Mouse (Mus musculus): ENCODE data around the gene Gsta3. TPM values are rescaled to one million over a fixed set of nuclear protein-coding genes. Genes with fewer than 3 reads are reported as not detected.

Gsta3 gene
- total and polyA plus RNA-seq, 3 experiments = 5.0 to 12.2 (median 9.9) TPM

DNA sequence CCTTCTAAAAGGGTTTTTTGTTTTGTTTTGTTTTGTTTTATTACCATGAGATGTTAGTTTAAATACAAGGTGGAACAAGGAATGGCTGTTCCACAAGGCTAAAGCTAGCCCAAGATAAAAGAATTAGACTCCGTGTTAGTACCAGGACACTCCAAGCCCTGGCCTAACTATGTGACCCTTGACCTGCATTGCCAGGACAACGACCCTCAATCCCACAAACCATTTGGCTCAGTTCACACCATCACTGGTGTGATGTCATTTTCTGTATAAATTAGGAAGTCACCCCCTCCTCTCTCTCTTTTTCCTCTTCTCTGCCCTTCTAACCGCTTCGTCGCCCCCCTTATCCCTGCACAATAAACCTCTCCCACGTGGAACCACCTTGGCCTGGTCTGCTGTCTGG lies 11.3 kb downstream of the Gsta3 start:
- H3K27ac ChIP-seq = no peak overlapping the region
- DNase-seq = no peak
- no peak overlapping the region for H3K9ac ChIP-seq (ENCODE audit: low read depth, low read length)
- H3K4me1 ChIP-seq (ENCODE audit: control insufficient read depth, insufficient read depth, low read length) = no peaks in the 10 kb centered on the region
- H3K27me3 ChIP-seq (ENCODE audit: control insufficient read depth, insufficient read depth, low read length) = no peaks in the 10 kb centered on the region; the same call in 1 of the 2 replicates
- H3K79me2 ChIP-seq (replicated peaks; ENCODE audit: control insufficient read depth, insufficient read depth, low read length) = no peaks in the 10 kb centered on the region
- TF ChIP-seq EP300 (IDR thresholded peaks at IDR 0.05; ENCODE audit: insufficient read depth, low read depth, low read length) (no peak), POLR2A (IDR thresholded peaks at IDR 0.05; ENCODE audit: insufficient read depth, low read depth, low read length) (no peak), CTCF (IDR thresholded peaks at IDR 0.05) (no peak)
- H3K4me3 ChIP-seq = no peak overlapping the region
- H3K36me3 ChIP-seq (ENCODE audit: control insufficient read depth, insufficient read depth, low read length) = no peaks in the 10 kb centered on the region
- 75% methylated on average over 6 of the region's 6 CpGs for WGBS
- intact Hi-C loops (cut with DNase I) = no loop called here

DNA sequence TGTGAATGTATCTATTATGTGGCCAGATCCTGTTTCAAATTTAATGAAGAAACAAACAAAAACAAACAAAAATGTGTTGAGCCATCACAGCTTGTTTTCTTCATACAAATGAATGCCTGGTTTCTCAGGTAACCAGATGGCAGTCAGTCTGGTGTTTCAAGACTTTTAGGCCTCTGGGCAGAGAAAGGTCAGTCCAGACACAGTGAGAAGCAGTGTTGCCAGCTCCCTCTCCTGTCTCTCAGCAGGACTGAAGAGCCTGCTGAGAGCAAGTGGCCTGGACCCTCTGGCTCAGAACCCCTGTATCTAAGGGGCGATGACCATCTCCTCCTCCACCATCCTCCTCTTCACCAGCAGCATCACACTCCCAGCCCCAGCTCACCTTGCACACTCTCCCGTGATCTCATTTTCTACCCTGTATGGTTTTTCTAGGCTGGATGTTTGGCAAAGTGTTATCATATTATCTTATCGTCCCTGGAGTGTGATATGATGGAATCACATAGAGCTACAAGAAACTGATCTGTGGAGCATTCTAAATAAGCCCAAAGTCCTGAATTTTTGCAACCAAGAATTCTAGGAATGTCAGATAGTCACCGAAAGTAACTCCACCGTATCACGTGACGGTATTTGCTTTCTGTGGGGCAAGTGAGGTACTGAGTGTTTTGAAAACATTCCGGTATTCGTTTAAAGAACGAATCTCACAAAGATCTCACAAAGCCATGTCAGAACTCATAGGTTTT lies 12.3 kb downstream of the Gsta3 start:
- no peak overlapping the region for H3K27ac ChIP-seq
- WGBS = 72% methylated on average over 10 of the region's 10 CpGs
- no peaks in the 10 kb centered on the region for H3K79me2 ChIP-seq (replicated peaks; ENCODE audit: control insufficient read depth, insufficient read depth, low read length)
- H3K4me3 ChIP-seq = no peak overlapping the region
- TF ChIP-seq CTCF (IDR thresholded peaks at IDR 0.05) (no peak), POLR2A (IDR thresholded peaks at IDR 0.05; ENCODE audit: insufficient read depth, low read depth, low read length) (no peak), EP300 (IDR thresholded peaks at IDR 0.05; ENCODE audit: insufficient read depth, low read depth, low read length) (no peak)
- DNase-seq = no peak
- H3K4me1 ChIP-seq (ENCODE audit: control insufficient read depth, insufficient read depth, low read length) = no peaks in the 10 kb centered on the region
- intact Hi-C loops (cut with DNase I) = no loop called here
- no peaks in the 10 kb centered on the region; the same call in 1 of the 2 replicates for H3K27me3 ChIP-seq (ENCODE audit: control insufficient read depth, insufficient read depth, low read length)
- no peak overlapping the region for H3K9ac ChIP-seq (ENCODE audit: low read depth, low read length)
- H3K36me3 ChIP-seq (ENCODE audit: control insufficient read depth, insufficient read depth, low read length) = no peaks in the 10 kb centered on the region

DNA sequence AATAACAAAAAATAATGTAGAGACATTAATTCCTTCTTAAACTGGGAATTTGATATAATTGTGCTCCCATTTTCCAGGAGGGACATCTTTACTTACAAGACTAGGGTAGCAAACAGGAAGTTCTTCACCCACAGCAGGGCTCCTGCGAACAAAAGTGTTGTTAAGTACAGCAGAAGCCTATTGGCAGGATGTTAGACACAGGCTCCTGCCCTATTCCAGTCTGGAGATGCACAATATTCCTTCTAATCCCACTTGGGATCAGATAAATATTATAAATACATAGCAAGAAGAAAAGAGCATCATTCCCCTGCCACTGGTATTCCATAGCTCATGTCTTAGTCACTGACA lies 12.9 kb downstream of the Gsta3 start:
- Histone ChIP-seq H3K27me3 (ENCODE audit: control insufficient read depth, insufficient read depth, low read length) (no peaks in the 10 kb centered on the region; the same call in 1 of the 2 replicates), H3K9ac (ENCODE audit: low read depth, low read length) (no peak overlapping the region), H3K27ac (no peak overlapping the region), H3K36me3 (ENCODE audit: control insufficient read depth, insufficient read depth, low read length) (no peaks in the 10 kb centered on the region), H3K4me3 (no peak overlapping the region), H3K4me1 (ENCODE audit: control insufficient read depth, insufficient read depth, low read length) (no peaks in the 10 kb centered on the region), H3K79me2 (replicated peaks; ENCODE audit: control insufficient read depth, insufficient read depth, low read length) (no peaks in the 10 kb centered on the region)
- intact Hi-C loops (cut with DNase I) = no loop called here
- 59% methylated on average over 1 of the region's 1 CpGs for WGBS
- TF ChIP-seq EP300 (IDR thresholded peaks at IDR 0.05; ENCODE audit: insufficient read depth, low read depth, low read length) (no peak), POLR2A (IDR thresholded peaks at IDR 0.05; ENCODE audit: insufficient read depth, low read depth, low read length) (no peak), CTCF (IDR thresholded peaks at IDR 0.05) (no peak)
- no peak for DNase-seq

DNA sequence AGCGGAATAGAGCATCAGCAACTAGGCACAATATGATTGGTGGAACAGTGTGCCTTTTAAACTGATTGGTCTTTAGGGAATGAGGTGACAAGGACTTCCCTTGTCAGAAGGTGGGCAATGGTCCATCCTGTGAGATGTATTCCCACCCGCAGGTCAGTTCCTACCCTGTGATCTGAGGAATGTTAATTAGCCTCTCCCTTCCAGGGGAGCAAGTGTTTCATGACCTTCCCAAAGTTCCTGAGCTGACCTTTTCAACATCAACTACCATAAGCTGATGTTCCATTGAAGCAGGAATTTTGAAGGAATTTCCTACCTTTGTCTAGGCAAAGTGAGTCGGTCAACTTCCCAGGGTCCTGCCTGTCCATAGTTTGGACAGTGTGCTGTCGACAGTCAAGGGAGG lies 13.5 kb downstream of the Gsta3 start:
- H3K9ac ChIP-seq (ENCODE audit: low read depth, low read length) = no peak overlapping the region
- no peaks in the 10 kb centered on the region; the same call in 1 of the 2 replicates for H3K27me3 ChIP-seq (ENCODE audit: control insufficient read depth, insufficient read depth, low read length)
- DNase-seq = no peak
- no peak overlapping the region for H3K4me3 ChIP-seq
- no peak overlapping the region for H3K27ac ChIP-seq
- 58% methylated on average over 4 of the region's 4 CpGs for WGBS
- H3K36me3 ChIP-seq (ENCODE audit: control insufficient read depth, insufficient read depth, low read length) = no peaks in the 10 kb centered on the region
- intact Hi-C loops (cut with DNase I) = no loop called here
- no peaks in the 10 kb centered on the region for H3K4me1 ChIP-seq (ENCODE audit: control insufficient read depth, insufficient read depth, low read length)
- H3K79me2 ChIP-seq (replicated peaks; ENCODE audit: control insufficient read depth, insufficient read depth, low read length) = no peaks in the 10 kb centered on the region
- TF ChIP-seq CTCF (IDR thresholded peaks at IDR 0.05) (no peak), POLR2A (IDR thresholded peaks at IDR 0.05; ENCODE audit: insufficient read depth, low read depth, low read length) (no peak), EP300 (IDR thresholded peaks at IDR 0.05; ENCODE audit: insufficient read depth, low read depth, low read length) (no peak)

DNA sequence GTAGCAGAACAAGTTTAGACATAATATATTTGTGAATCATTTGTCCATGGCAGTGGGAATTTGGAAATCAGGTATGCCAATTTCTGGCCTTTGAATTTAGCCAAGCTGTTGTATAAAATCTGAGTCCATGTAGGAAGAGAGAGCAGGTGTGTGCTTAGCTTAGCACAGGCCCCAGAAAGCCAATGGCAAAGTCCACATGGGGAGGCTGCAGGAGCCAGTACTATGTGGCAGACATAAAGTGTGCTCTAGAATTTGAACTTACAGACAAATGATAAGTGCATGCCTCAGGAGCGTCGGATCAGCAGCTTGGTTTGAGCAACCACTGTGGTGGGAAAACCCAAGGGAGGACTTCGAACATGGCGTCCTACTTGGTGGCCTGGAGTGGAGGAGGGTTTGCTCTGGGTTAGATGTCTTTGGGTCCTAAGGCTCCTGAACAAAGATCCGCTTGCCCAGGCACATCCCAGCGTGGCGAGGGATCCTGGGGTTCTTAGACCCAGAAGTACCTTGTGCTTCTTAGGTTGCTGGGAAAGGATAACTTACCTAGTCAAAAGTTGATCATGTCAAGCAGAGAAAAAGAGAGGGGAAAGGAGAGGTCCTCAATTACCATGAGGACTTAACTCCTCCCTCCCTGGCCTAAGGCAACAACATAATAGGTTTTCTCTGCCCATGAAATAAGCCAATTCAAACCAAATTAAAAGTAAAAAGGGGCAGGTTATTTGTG lies 15.4 kb downstream of the Gsta3 start:
- TF ChIP-seq EP300 (IDR thresholded peaks at IDR 0.05; ENCODE audit: insufficient read depth, low read depth, low read length) (no peak), POLR2A (IDR thresholded peaks at IDR 0.05; ENCODE audit: insufficient read depth, low read depth, low read length) (no peak), CTCF (IDR thresholded peaks at IDR 0.05) (no peak)
- no peak overlapping the region for H3K9ac ChIP-seq (ENCODE audit: low read depth, low read length)
- DNase-seq = no peak
- intact Hi-C loops (cut with DNase I) = no loop called here
- H3K4me3 ChIP-seq = no peak overlapping the region
- H3K36me3 ChIP-seq (ENCODE audit: control insufficient read depth, insufficient read depth, low read length) = no peaks in the 10 kb centered on the region
- H3K4me1 ChIP-seq (ENCODE audit: control insufficient read depth, insufficient read depth, low read length) = no peaks in the 10 kb centered on the region
- H3K79me2 ChIP-seq (replicated peaks; ENCODE audit: control insufficient read depth, insufficient read depth, low read length) = no peaks in the 10 kb centered on the region
- no peak overlapping the region for H3K27ac ChIP-seq
- H3K27me3 ChIP-seq (ENCODE audit: control insufficient read depth, insufficient read depth, low read length) = no peaks in the 10 kb centered on the region; the same call in 1 of the 2 replicates
- WGBS = 90% methylated on average over 7 of the region's 7 CpGs

DNA sequence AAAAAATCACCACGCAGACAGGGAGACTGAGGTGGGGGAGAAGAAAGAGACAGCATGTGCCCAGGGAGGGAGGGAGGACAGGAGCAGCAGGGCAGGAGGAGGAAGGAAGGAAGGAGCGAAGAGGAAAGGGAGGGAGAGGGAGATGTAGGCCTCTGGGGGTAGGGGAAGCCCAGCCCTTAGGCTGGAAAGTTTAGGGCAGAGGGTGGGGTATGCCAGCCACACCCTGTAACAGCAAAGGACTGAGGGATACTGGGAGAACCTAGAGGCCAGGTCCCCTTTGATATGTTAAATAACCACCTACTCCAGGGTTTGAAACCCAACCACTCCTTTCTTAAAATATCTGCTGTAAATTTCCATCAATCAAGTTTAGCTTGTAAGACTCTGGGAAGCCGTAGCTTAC lies 16.0 kb downstream of the Gsta3 start:
- no peaks in the 10 kb centered on the region; the same call in 1 of the 2 replicates for H3K27me3 ChIP-seq (ENCODE audit: control insufficient read depth, insufficient read depth, low read length)
- intact Hi-C loops (cut with DNase I) = no loop called here
- H3K4me3 ChIP-seq = no peak overlapping the region
- no peaks in the 10 kb centered on the region for H3K79me2 ChIP-seq (replicated peaks; ENCODE audit: control insufficient read depth, insufficient read depth, low read length)
- WGBS = 60% methylated on average over 3 of the region's 3 CpGs
- no peak overlapping the region for H3K9ac ChIP-seq (ENCODE audit: low read depth, low read length)
- H3K4me1 ChIP-seq (ENCODE audit: control insufficient read depth, insufficient read depth, low read length) = no peaks in the 10 kb centered on the region
- TF ChIP-seq POLR2A (IDR thresholded peaks at IDR 0.05; ENCODE audit: insufficient read depth, low read depth, low read length) (no peak), CTCF (IDR thresholded peaks at IDR 0.05) (no peak), EP300 (IDR thresholded peaks at IDR 0.05; ENCODE audit: insufficient read depth, low read depth, low read length) (no peak)
- no peak for DNase-seq
- no peak overlapping the region for H3K27ac ChIP-seq
- H3K36me3 ChIP-seq (ENCODE audit: control insufficient read depth, insufficient read depth, low read length) = no peaks in the 10 kb centered on the region
